Mouse (Mus musculus) embryonic facial prominence, embryonic 12.5 days (tissue): ENCODE results near the gene Nop53. TPM values are rescaled to one million over a fixed set of nuclear protein-coding genes. Genes with fewer than 3 reads are reported as not detected.

Experiments
- ATAC-seq: fragments of 200-750 bp; cut with Nextera tagmentation; 2 replicates; pipeline ENCODE4 v1.8.0; 2017; ENCODE audit not compliant: insufficient number of reproducible peaks, insufficient read depth, low FRiP score, low TSS enrichment
- H3K27ac ChIP-seq: fragments of 300-500 bp; sonication (generic); 2 replicates; pipeline ENCODE4 v1.5.1; 2016; ENCODE audit warnings: mild to moderate bottlenecking
- H3K27me3 ChIP-seq: fragments of 300-500 bp; sonication (generic); 2 replicates; pipeline ENCODE4 v1.6.1; 2016; ENCODE audit warnings: mild to moderate bottlenecking, moderate library complexity
- H3K36me3 ChIP-seq: fragments of 300-500 bp; sonication (generic); 2 replicates; pipeline ENCODE4 v1.6.1; 2016; ENCODE audit warnings: mild to moderate bottlenecking
- H3K4me1 ChIP-seq: fragments of 300-500 bp; sonication (generic); 2 replicates; pipeline ENCODE4 v1.6.1; 2016
- H3K4me2 ChIP-seq: fragments of 300-500 bp; sonication (generic); replicated peaks from 2 replicates; pipeline ENCODE4 v1.6.1; 2016; ENCODE audit warnings: mild to moderate bottlenecking, moderate library complexity
- H3K4me3 ChIP-seq: fragments of 300-500 bp; sonication (generic); 2 replicates; pipeline ENCODE4 v1.5.1; 2016; ENCODE audit warnings: mild to moderate bottlenecking
- H3K9ac ChIP-seq: fragments of 300-500 bp; sonication (generic); 2 replicates; pipeline ENCODE4 v1.6.1; 2016; ENCODE audit warnings: mild to moderate bottlenecking, moderate library complexity
- H3K9me3 ChIP-seq: fragments of 300-500 bp; sonication (generic); 2 replicates; pipeline ENCODE4 v1.6.1; 2016; ENCODE audit warnings: mild to moderate bottlenecking, moderate library complexity
- WGBS: fragments of 180-500 bp; shearing (Covaris S2); methylation state at CpG from one replicate; pipeline ENCODE4 v1.1.7; 2016; 5-methylcytosine and 5-hydroxymethylcytosine counted together
- polyA plus RNA-seq: library from polyadenylated mRNA; unstranded; fragments of >200 nt; fragmentation: Nextera tagmentation; extraction: Ambion mirVana; gene quantifications from 2 replicates; pipeline ENCODE4 v1.2.1, GENCODE M21; 2016

Gene Nop53
- polyA plus RNA-seq, 1 experiment from 2014 or later, result 196 TPM

DNA sequence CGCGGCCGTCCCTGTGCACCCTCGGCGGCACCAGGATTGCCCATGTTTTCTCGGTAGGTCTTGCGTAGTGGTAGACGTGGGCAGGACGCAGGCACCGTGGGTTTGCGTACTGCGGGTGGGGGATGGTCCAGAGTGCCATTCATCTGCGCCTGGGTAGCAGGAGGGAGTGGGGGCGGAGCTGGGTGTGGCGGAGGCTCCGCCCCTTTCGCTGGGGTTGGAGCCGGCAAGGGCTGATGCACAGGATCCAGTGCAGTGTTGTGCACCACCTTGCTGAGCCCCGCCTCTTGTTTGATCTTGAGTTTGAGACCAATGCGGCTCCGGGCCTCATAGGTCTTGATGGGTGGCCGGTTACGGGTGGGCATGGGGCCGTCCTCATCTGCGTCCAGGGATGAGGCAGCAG, 26.4 kb upstream of the Nop53 start:
- H3K36me3 ChIP-seq, result peaks cover 63% of the 10 kb centered on the region
- ATAC-seq, result no peak
- H3K27me3 ChIP-seq, result no peaks in the 10 kb centered on the region
- 69% methylated on average over 25 of the region's 25 CpGs for WGBS
- no peaks in the 10 kb centered on the region; the same call in 1 of the 2 replicates for H3K4me1 ChIP-seq
- no peaks in the 10 kb centered on the region for H3K9me3 ChIP-seq
- H3K4me2 ChIP-seq, result no peak overlapping the region
- H3K9ac ChIP-seq, result no peak overlapping the region
- H3K4me3 ChIP-seq, result no peak overlapping the region
- no peak overlapping the region for H3K27ac ChIP-seq

- ATAC-seq, result no peak
- no peaks in the 10 kb centered on the region for H3K9me3 ChIP-seq
- H3K4me2 ChIP-seq, result no peak overlapping the region
- no peak overlapping the region for H3K27ac ChIP-seq
- 67% methylated on average over 3 of the region's 3 CpGs for WGBS
- H3K36me3 ChIP-seq, result peaks cover 43% of the 10 kb centered on the region
- H3K27me3 ChIP-seq, result no peaks in the 10 kb centered on the region
- no peak overlapping the region for H3K4me3 ChIP-seq
- H3K4me1 ChIP-seq, result no peaks in the 10 kb centered on the region; the same call in 1 of the 2 replicates
- no peak overlapping the region for H3K9ac ChIP-seq
These were observed 23.8 kb upstream of the Nop53 start for GRCm38 (mm10) chr7:15969674-15970073.

GRCm38 (mm10) chr7:15968322-15968721, 22.4 kb upstream of the Nop53 start:
- no peak overlapping the region for H3K4me2 ChIP-seq
- 87% methylated on average over 8 of the region's 8 CpGs for whole genome bisulfite sequencing
- no peaks in the 10 kb centered on the region for H3K9me3 ChIP-seq

DNA sequence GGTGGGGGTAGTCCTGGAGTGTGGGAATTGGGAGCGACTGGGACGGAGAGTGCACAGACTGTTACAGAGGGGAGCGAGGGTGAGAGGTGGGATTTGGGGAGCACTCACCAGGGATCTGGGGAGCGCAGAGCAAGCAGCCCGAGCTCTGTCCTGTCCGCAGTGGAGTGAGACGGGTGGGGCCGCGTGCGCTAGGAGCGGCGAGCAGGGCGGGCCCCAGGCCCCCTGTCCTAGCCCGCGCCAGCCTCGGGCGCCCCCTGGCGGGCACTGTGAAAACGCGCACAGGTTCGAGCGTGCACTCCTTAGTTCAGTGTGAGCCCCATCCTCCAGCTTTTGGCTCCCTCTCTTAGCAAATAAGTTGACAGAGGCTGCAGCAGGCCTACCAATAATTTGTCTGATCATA, 21.4 kb upstream of the Nop53 start, which contains the start of gene Ehd2:
Gene Ehd2, minus strand, starts transcription at position 256 of the 400 bp plus-strand sequence.
- H3K9ac ChIP-seq, result peak within 1 kb of the TSS; percentile 52
- peak within 1 kb of the TSS; percentile 53 for H3K4me2 ChIP-seq
- H3K4me3 ChIP-seq, result peak within 1 kb of the TSS; percentile 39
- H3K9me3 ChIP-seq, result no peaks in the 10 kb centered on the region
- no peak within 1 kb of the TSS for H3K27ac ChIP-seq
- H3K4me1 ChIP-seq, result peaks cover 15% of the 10 kb centered on the region
- H3K36me3 ChIP-seq, result peaks cover 21% of the 10 kb centered on the region
- H3K27me3 ChIP-seq, result no peaks in the 10 kb centered on the region
- WGBS, result under 1% methylated on average over 22 of the region's 22 CpGs
- peak; percentile 69 for ATAC-seq

More at GRCm38 (mm10) chr7:15968322-15968721, 22.4 kb upstream of the Nop53 start:
- Histone ChIP-seq H3K4me3 (no peak overlapping the region), H3K27ac (no peak overlapping the region), H3K4me1 (peaks cover 5% of the 10 kb centered on the region), H3K27me3 (no peaks in the 10 kb centered on the region), H3K36me3 (peaks cover 31% of the 10 kb centered on the region), H3K9ac (no peak overlapping the region)
- no peak for ATAC-seq

GRCm38 (mm10) chr7:15966489-15966888, 20.6 kb upstream of the Nop53 start:
- ATAC-seq, result no peak
- no peak overlapping the region for H3K4me3 ChIP-seq
- 83% methylated on average over 3 of the region's 3 CpGs for WGBS
- 0 out of 2 replicates have a peak overlapping the region, but pooled peaks have one; percentile 53 for H3K4me2 ChIP-seq
- no peak overlapping the region for H3K27ac ChIP-seq
- no peaks in the 10 kb centered on the region for H3K9me3 ChIP-seq
- H3K4me1 ChIP-seq, result peaks cover 22% of the 10 kb centered on the region
- H3K9ac ChIP-seq, result no peak overlapping the region
- H3K27me3 ChIP-seq, result no peaks in the 10 kb centered on the region
- peaks cover 13% of the 10 kb centered on the region for H3K36me3 ChIP-seq

DNA sequence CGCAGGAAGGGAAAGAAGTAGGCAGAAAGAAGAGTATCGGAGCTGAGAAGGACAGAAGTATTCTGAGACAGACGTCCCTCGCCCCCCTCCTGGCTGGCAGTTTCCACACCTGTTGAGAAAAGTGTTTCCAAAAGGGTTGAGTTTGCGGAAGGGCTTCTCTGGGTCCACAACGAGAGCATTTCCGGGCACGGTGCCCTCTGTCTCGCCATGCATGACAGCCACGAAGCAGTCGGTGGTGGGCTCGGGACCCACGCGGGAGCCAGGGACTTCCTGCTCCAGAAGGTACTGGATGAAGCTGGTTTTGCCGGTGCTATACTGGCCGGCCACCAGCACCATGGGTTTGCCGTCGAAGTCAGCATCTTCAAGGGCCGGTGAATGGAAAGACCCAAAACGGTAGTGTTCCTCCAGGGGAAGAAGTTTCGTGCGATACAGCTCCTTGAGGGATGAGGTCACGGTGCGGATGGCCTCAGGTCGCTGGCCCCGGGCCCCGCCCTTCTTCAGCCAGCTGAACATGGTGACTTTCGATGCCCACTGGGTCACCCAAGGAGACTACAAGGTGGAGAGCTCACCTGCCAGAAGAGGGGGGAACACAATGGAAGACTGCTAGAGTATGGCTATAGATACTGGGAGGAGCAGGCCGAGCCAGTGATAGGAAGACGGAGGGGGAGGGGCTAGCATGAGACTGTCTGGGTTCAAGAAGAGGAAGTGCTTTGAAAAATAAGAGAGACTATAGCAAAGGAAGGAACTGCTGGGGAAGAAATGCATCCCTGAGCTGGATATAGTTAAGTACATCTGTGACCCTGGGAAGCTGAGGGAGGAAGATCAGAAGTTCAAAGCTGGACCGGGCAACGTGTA, 18.2 kb upstream of the Nop53 start:
- Histone ChIP-seq H3K4me2 (no peak overlapping the region), H3K36me3 (no peaks in the 10 kb centered on the region), H3K4me1 (peaks cover 28% of the 10 kb centered on the region), H3K27me3 (no peaks in the 10 kb centered on the region), H3K4me3 (no peak overlapping the region), H3K9ac (no peak overlapping the region), H3K9me3 (no peaks in the 10 kb centered on the region), H3K27ac (0 out of 2 replicates have a peak overlapping the region, but pooled peaks have one; percentile 87)
- no peak for ATAC-seq
- 83% methylated on average over 32 of the region's 32 CpGs for WGBS

DNA sequence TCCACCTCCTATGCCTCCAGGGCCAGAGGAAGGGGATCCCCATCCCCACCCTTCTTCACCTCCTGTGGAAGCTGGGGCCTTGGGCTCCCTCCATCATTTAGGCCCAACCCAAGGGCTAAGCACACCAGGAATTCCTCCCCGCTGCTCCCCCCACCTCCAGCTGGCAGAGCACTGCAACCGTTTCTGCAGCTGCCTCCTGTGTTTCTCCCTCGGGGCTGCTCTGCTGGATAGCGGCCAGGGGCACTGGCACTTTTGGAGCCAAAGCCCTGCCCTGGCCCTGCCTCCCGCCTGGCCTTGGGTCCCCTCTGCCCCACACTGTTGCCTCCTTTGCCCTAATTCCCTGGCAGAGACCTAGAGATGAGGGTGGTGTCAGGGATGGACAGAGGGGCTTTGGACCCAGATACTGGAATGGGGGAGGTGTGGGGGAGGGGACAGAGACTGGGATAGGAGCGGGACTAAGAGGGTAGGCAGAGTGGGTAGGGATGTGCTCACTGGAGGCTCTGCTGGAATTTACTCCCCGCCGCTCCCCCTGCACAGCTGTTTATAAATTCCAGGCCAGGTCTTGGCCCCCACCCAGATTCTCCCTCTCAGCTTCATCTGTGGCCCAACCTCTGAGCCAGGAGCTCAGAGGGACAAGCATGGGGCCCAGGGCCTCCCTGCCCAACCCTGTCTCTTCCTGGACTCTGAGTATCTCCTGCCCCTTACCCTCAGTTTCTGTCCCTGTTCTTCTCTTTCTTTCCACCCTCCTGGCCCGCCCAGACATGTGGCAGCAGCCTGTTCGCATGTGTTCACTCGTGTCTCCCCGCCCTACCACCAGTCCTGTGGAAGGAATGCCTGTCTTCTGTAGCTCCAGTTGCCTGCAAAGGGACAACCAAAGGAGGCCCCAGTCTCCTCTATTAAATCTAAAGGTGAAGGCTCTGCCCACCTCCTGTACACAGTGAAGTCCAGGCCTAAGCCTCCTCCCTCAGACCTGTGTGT, 16.7 kb upstream of the Nop53 start:
- Histone ChIP-seq H3K4me3 (no peak overlapping the region), H3K27ac (peak overlapping the region; percentile 87), H3K36me3 (peaks cover 2% of the 10 kb centered on the region), H3K27me3 (no peaks in the 10 kb centered on the region), H3K4me2 (peak overlapping the region; percentile 24), H3K4me1 (peaks cover 28% of the 10 kb centered on the region), H3K9ac (no peak overlapping the region), H3K9me3 (no peaks in the 10 kb centered on the region)
- 18% methylated on average over 12 of the region's 12 CpGs for WGBS
- ATAC-seq, result peak; percentile 64; the same call in 1 of the 2 replicates

- H3K27me3 ChIP-seq, result no peaks in the 10 kb centered on the region
- H3K27ac ChIP-seq, result peak overlapping the region; percentile 87
- peak overlapping the region; percentile 24; the same call in 1 of the 2 replicates for H3K4me2 ChIP-seq
- WGBS, result 89% methylated on average over 7 of the region's 7 CpGs
- no peak for ATAC-seq
- H3K4me1 ChIP-seq, result peaks cover 28% of the 10 kb centered on the region
- peaks cover 7% of the 10 kb centered on the region for H3K36me3 ChIP-seq
- H3K9me3 ChIP-seq, result no peaks in the 10 kb centered on the region
- H3K9ac ChIP-seq, result no peak overlapping the region
- H3K4me3 ChIP-seq, result no peak overlapping the region
These were observed 15.9 kb upstream of the Nop53 start for GRCm38 (mm10) chr7:15961798-15962197.

- Histone ChIP-seq H3K36me3 (peaks cover 11% of the 10 kb centered on the region), H3K4me2 (no peak overlapping the region), H3K9me3 (no peaks in the 10 kb centered on the region), H3K27me3 (0 out of 2 replicates have a peak, but pooled peaks cover 1% of the 10 kb centered on the region), H3K4me1 (peaks cover 28% of the 10 kb centered on the region), H3K4me3 (no peak overlapping the region), H3K9ac (no peak overlapping the region), H3K27ac (no peak overlapping the region)
- ATAC-seq, result no peak
- WGBS, result 54% methylated on average over 4 of the region's 4 CpGs
These were observed 15.4 kb upstream of the Nop53 start for GRCm38 (mm10) chr7:15961239-15961638.

GRCm38 (mm10) chr7:15960691-15961090, 14.8 kb upstream of the Nop53 start:
- Histone ChIP-seq H3K9ac (no peak overlapping the region), H3K4me2 (no peak overlapping the region), H3K4me1 (peaks cover 28% of the 10 kb centered on the region), H3K4me3 (no peak overlapping the region), H3K36me3 (peaks cover 11% of the 10 kb centered on the region), H3K9me3 (no peaks in the 10 kb centered on the region), H3K27ac (no peak overlapping the region), H3K27me3 (peaks cover 7% of the 10 kb centered on the region; the same call in 1 of the 2 replicates)
- no peak for ATAC-seq
- whole genome bisulfite sequencing, result 46% methylated on average over 4 of the region's 4 CpGs

- Histone ChIP-seq H3K9me3 (no peaks in the 10 kb centered on the region), H3K9ac (no peak overlapping the region), H3K27ac (no peak overlapping the region), H3K36me3 (peaks cover 23% of the 10 kb centered on the region), H3K4me2 (no peak overlapping the region), H3K27me3 (peaks cover 16% of the 10 kb centered on the region; the same call in 1 of the 2 replicates), H3K4me3 (no peak overlapping the region), H3K4me1 (0 out of 2 replicates have a peak, but pooled peaks cover 6% of the 10 kb centered on the region)
- ATAC-seq, result no peak
- 68% methylated on average over 5 of the region's 5 CpGs for WGBS
These were observed 10.3 kb upstream of the Nop53 start for GRCm38 (mm10) chr7:15956143-15956542.
